Mouse (Mus musculus): ENCODE data around the gene Atl1.

DNA sequence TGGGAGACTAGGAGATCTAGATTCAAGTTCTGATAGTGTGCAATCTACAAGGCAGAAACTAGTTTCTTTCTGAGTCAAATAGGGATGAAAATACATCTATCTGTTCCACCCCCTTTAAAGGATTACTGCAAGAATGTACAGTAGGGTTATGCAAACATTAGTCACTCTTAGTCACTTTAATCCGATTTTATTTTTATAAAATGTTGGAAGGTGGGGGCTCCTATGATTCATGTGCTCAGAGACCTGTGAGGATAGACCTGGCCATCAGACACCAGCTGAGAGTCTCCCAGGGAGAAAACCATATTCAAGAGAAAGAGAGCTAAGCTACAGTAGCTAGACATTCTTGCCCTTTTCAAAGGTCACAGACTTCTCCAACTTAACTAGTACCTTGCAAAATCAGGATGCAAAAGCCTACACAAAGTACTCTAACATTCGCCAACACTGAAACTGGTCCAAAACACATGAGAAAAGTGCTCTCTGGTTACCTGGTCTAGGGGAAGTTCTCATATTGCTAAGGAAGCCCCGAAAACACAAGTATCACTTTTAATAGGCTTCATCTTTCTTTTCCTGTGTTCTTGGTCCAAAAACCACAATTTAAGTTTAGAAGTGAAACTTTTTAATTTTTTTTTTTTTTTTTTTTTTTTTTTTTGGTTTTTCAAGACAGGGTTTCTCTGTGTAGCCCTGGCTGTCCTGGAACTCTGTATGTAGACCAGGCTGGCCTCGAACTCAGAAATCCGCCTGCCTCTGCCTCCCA lies 7.1 kb upstream of the Atl1 start:
- TF ChIP-seq CTCF (IDR thresholded peaks at IDR 0.05; ENCODE audit: low read depth, low read length) (no peak), POLR2AphosphoS5 (IDR thresholded peaks at IDR 0.05; ENCODE audit: insufficient replicate concordance, low read depth, low read length) (no peak)

Data from G1E (cell line).